Mouse (Mus musculus): ENCODE measurements around the gene Naa80.

Naa80 gene

GRCm38 (mm10) chr9:107618778-107619545 is 40.3 kb downstream of the Naa80 start:
- peak; percentile 89 for DNase-seq

- no peak for DNase-seq
Measured at GRCm38 (mm10) chr9:107619546-107619879, 40.8 kb downstream of the Naa80 start.

GRCm38 (mm10) chr9:107620954-107621353 is 42.3 kb downstream of the Naa80 start:
- no peak for DNase-seq

- DNase-seq, result peak; percentile 56
Measured at GRCm38 (mm10) chr9:107624539-107624938, 45.9 kb downstream of the Naa80 start.

- DNase-seq, result no peak
Measured at GRCm38 (mm10) chr9:107624951-107625350, 46.3 kb downstream of the Naa80 start.

GRCm38 (mm10) chr9:107625351-107626128 is 46.9 kb downstream of the Naa80 start:
- no peak for DNase-seq

GRCm38 (mm10) chr9:107626158-107626843 is 47.6 kb downstream of the Naa80 start:
- no peak for DNase-seq

- DNase-seq, result peak; percentile 75
Measured at GRCm38 (mm10) chr9:107626844-107627277, 48.2 kb downstream of the Naa80 start.

GRCm38 (mm10) chr9:107627387-107628255 is 48.9 kb downstream of the Naa80 start:
- DNase-seq, result no peak

- peak; percentile 72 for DNase-seq
Measured at GRCm38 (mm10) chr9:107628721-107629410, 50.2 kb downstream of the Naa80 start.

- no peak for DNase-seq
Measured at GRCm38 (mm10) chr9:107629411-107629730, 50.7 kb downstream of the Naa80 start.

GRCm38 (mm10) chr9:107629901-107630425 is 51.3 kb downstream of the Naa80 start:
- peak; percentile 34 for DNase-seq

- DNase-seq, result no peak
Measured at GRCm38 (mm10) chr9:107630576-107630975, 51.9 kb downstream of the Naa80 start.

- DNase-seq, result no peak
Measured at GRCm38 (mm10) chr9:107631311-107631826, 52.7 kb downstream of the Naa80 start.

- no peak for DNase-seq
Measured at GRCm38 (mm10) chr9:107631861-107632260, 53.2 kb downstream of the Naa80 start.

GRCm38 (mm10) chr9:107632478-107632877 is 53.8 kb downstream of the Naa80 start:
- DNase-seq, result peak; percentile 52

GRCm38 (mm10) chr9:107633091-107633660 is 54.5 kb downstream of the Naa80 start:
- DNase-seq, result peak; percentile 72

Measured in kidney, adult 11 months (tissue).